Mouse (Mus musculus) hindbrain, embryonic 14.5 days (tissue): Measurements from ENCODE around the gene Fah. TPM values are rescaled to one million over a fixed set of nuclear protein-coding genes. Genes with fewer than 3 reads are reported as not detected.

Experiments
- ATAC-seq: fragments of 200-750 bp; cut with Nextera tagmentation; 2 replicates; pipeline ENCODE4 v1.8.0; 2017; ENCODE audit warnings: moderate number of reproducible peaks, mild to moderate bottlenecking, moderate TSS enrichment, moderate library complexity; ENCODE audit not compliant: low FRiP score
- DNase-seq: peaks from one replicate; pipeline ENCODE4 v3.0.0-alpha.2; 2015; ENCODE audit warnings: low spot score
- H3K27ac ChIP-seq: fragments of 300-500 bp; sonication (generic); 2 replicates; pipeline ENCODE4 v1.5.1; 2014; ENCODE audit warnings: mild to moderate bottlenecking, moderate library complexity
- H3K27me3 ChIP-seq: fragments of 300-500 bp; sonication (generic); 2 replicates; pipeline ENCODE4 v1.6.1; 2014; ENCODE audit warnings: mild to moderate bottlenecking, low read length, mixed read lengths; ENCODE audit not compliant: control insufficient read depth, insufficient read depth
- H3K36me3 ChIP-seq: fragments of 300-500 bp; sonication (generic); replicated peaks from 2 replicates; pipeline ENCODE4 v1.6.1; 2014; ENCODE audit not compliant: control insufficient read depth, insufficient read depth
- H3K4me1 ChIP-seq: fragments of 300-500 bp; sonication (generic); replicated peaks from 2 replicates; pipeline ENCODE4 v1.6.1; 2014; ENCODE audit warnings: antibody characterized with exemption, low read length, mixed read lengths; ENCODE audit not compliant: control insufficient read depth, insufficient read depth
- H3K4me2 ChIP-seq: fragments of 300-500 bp; sonication (generic); replicated peaks from 2 replicates; pipeline ENCODE4 v1.6.1; 2014; ENCODE audit warnings: mild to moderate bottlenecking, moderate library complexity
- H3K4me3 ChIP-seq: fragments of 300-500 bp; sonication (generic); replicated peaks from 2 replicates; pipeline ENCODE4 v1.5.1; 2014; ENCODE audit warnings: mild to moderate bottlenecking, low read length
- H3K9ac ChIP-seq: fragments of 300-500 bp; sonication (generic); 2 replicates; pipeline ENCODE4 v1.6.1; 2014
- H3K9me3 ChIP-seq: fragments of 300-500 bp; sonication (generic); 2 replicates; pipeline ENCODE4 v1.6.1; 2016; ENCODE audit warnings: low read length; ENCODE audit not compliant: control insufficient read depth
- WGBS: fragments of 180-500 bp; shearing (Covaris S2); extraction: QIAGEN DNeasy Blood & Tissue Kit; methylation state at CpG from one replicate; pipeline ENCODE4 v1.1.7; 2014; 5-methylcytosine and 5-hydroxymethylcytosine counted together
- polyA plus RNA-seq: library from polyadenylated mRNA; unstranded; fragments of >200 nt; fragmentation: Nextera tagmentation; extraction: Ambion mirVana; gene quantifications from 2 replicates; pipeline ENCODE4 v1.2.1, GENCODE M21; 2014

The Fah gene
- polyA plus RNA-seq, 1 experiment from 2014 or later = 9.9 TPM

DNA sequence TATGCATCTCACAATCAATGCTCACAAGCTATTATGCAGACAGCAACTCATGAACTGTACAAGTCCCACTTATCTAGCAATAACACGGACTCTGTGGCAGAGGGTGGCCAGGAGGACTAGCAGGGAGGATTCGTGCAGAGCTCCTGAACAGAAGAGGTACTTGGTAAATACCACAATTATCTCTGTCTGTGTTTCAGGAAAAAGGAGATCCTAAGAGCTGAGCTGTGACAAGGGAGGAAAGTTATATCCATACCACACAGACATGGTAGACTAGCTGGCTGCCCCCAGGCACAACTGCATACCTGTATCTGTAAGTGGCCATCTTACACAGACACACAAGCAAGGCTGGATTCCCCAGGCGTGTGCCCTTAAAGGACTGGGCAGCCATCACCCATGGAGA lies 5.2 kb downstream of the Fah start:
- Histone ChIP-seq H3K4me2 (no peak overlapping the region), H3K27me3 (no peaks in the 10 kb centered on the region), H3K4me3 (no peak overlapping the region), H3K9ac (no peak overlapping the region), H3K27ac (no peak overlapping the region), H3K9me3 (no peaks in the 10 kb centered on the region), H3K36me3 (no peaks in the 10 kb centered on the region), H3K4me1 (peaks cover 12% of the 10 kb centered on the region; the same call in 1 of the 2 replicates)
- WGBS = 82% methylated on average over 3 of the region's 3 CpGs
- ATAC-seq = no peak
- DNase-seq = no peak

- no peaks in the 10 kb centered on the region for H3K9me3 ChIP-seq
- DNase-seq (no peak), ATAC-seq (no peak)
- 96% methylated on average over 2 of the region's 2 CpGs for WGBS
- no peak overlapping the region for H3K4me2 ChIP-seq
- no peak overlapping the region for H3K9ac ChIP-seq
- no peak overlapping the region for H3K27ac ChIP-seq
- H3K4me1 ChIP-seq = peaks cover 9% of the 10 kb centered on the region; the same call in 1 of the 2 replicates
- no peaks in the 10 kb centered on the region for H3K36me3 ChIP-seq
- H3K4me3 ChIP-seq = no peak overlapping the region
- no peaks in the 10 kb centered on the region for H3K27me3 ChIP-seq
Observed at GRCm38 (mm10) chr7:84600631-84601030, 5.9 kb downstream of the Fah start.

- no peak overlapping the region for H3K4me3 ChIP-seq
- H3K9me3 ChIP-seq = no peaks in the 10 kb centered on the region
- DNase-seq (no peak), ATAC-seq (no peak)
- WGBS = 91% methylated on average over 3 of the region's 3 CpGs
- no peak overlapping the region for H3K9ac ChIP-seq
- H3K27ac ChIP-seq = no peak overlapping the region
- no peaks in the 10 kb centered on the region for H3K27me3 ChIP-seq
- no peak overlapping the region for H3K4me2 ChIP-seq
- H3K36me3 ChIP-seq = no peaks in the 10 kb centered on the region
- H3K4me1 ChIP-seq = no peaks in the 10 kb centered on the region
Observed at GRCm38 (mm10) chr7:84596633-84597032, 9.9 kb downstream of the Fah start.

GRCm38 (mm10) chr7:84596002-84596401 lies 10.5 kb downstream of the Fah start:
- Histone ChIP-seq H3K4me2 (no peak overlapping the region), H3K9me3 (no peaks in the 10 kb centered on the region), H3K4me3 (no peak overlapping the region), H3K9ac (no peak overlapping the region), H3K36me3 (no peaks in the 10 kb centered on the region), H3K4me1 (no peaks in the 10 kb centered on the region), H3K27me3 (no peaks in the 10 kb centered on the region), H3K27ac (no peak overlapping the region)
- DNase-seq (no peak), ATAC-seq (no peak)
- 86% methylated on average over 3 of the region's 3 CpGs for WGBS

DNA sequence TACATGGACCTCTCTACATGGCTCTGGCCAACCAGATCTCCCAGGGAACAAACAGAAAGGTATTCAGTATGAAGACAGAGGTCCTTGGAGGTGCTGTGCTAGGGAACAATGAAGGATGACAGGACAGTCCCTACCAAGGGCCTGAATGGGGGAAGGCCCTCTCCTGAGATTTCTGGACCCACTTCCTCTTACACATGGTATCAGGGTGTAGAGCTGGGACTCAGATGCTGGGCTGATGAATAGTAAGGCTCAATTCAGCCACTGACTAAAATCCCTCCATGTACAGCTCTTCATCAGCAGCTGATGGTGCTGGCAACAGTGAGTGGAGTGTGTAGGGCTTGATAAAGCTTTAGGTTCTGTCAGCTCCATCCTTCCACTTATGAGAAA lies 11.6 kb downstream of the Fah start:
- H3K27ac ChIP-seq = no peak overlapping the region
- H3K9me3 ChIP-seq = no peaks in the 10 kb centered on the region
- ATAC-seq = peak; percentile 13; the same call in 1 of the 2 replicates
- no peak overlapping the region for H3K4me2 ChIP-seq
- no peaks in the 10 kb centered on the region for H3K36me3 ChIP-seq
- H3K4me3 ChIP-seq = no peak overlapping the region
- no peaks in the 10 kb centered on the region for H3K27me3 ChIP-seq
- H3K4me1 ChIP-seq = no peaks in the 10 kb centered on the region
- no peak overlapping the region for H3K9ac ChIP-seq
- no peak for DNase-seq

DNA sequence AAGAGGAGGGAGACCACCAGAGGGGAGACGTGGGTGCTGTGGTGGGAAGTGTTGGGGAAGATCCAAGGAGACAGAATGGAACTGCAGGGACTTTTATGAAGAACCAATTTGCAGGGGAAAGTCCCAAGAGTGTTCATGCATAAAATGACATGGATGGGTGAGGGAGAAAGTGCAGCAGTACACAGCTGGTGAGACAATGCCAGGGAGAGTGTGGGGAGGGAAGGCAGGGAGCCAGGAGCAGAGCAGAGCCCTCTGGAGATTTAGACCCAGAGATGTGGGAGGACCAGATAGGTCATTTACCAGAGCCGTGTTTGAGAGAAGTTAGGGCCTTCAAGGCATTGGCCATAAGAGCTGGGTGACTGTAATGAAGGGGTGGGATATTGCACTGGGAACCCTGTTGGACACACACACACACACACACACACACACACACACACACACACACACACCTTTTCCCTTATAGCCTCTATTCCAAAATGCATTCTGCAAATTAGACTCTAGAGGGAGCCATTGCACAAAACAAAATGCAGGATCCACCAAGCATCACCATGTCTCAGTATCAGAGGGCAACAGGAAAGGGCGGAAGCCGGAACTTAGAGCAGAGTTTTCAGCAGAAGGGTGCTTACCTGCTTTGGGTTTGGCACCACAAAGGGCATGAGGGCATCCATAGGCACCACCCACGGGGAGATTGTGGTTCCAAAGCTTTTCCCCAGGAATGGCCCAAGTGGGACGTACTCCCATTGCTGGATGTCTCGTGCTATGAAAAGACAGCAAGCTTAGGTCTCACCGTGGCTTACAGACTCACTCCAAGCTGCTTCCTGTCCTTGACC lies 12.2 kb downstream of the Fah start:
- 50% methylated on average over 8 of the region's 8 CpGs for WGBS
- H3K9me3 ChIP-seq = no peaks in the 10 kb centered on the region
- H3K27me3 ChIP-seq = no peaks in the 10 kb centered on the region
- no peak overlapping the region for H3K4me2 ChIP-seq
- no peaks in the 10 kb centered on the region for H3K36me3 ChIP-seq
- no peak overlapping the region for H3K4me3 ChIP-seq
- H3K9ac ChIP-seq = no peak overlapping the region
- no peaks in the 10 kb centered on the region for H3K4me1 ChIP-seq
- no peak overlapping the region for H3K27ac ChIP-seq
- DNase-seq (peak; percentile 83), ATAC-seq (peak; percentile 70)

- H3K27me3 ChIP-seq = no peaks in the 10 kb centered on the region
- H3K4me3 ChIP-seq = no peak overlapping the region
- H3K9me3 ChIP-seq = no peaks in the 10 kb centered on the region
- DNase-seq (no peak), ATAC-seq (no peak)
- no peak overlapping the region for H3K9ac ChIP-seq
- 94% methylated on average over 3 of the region's 3 CpGs for WGBS
- no peak overlapping the region for H3K27ac ChIP-seq
- no peaks in the 10 kb centered on the region for H3K4me1 ChIP-seq
- H3K4me2 ChIP-seq = no peak overlapping the region
- H3K36me3 ChIP-seq = no peaks in the 10 kb centered on the region
Observed at GRCm38 (mm10) chr7:84591347-84591746, 15.2 kb downstream of the Fah start.

DNA sequence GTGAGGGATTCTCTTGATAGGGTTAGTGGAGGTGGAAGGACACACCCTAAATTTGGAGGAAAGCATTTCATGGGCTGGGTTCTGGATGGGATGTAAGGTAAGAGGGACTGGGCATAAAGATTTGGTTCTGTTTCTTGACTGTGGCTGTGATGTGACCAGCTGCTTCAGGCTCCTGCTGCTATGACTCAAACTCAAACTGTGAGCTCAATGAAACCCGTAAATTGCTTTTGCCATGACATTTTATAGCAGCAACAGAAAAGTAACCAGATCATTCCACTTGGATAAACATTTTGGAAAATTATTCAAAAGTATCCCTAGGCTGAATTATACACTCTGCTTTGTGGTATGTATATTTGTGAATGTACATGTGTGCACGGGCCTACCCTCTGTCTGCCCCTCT lies 15.9 kb downstream of the Fah start:
- DNase-seq = no peak
- H3K4me2 ChIP-seq = no peak overlapping the region
- no peak overlapping the region for H3K4me3 ChIP-seq
- no peaks in the 10 kb centered on the region for H3K36me3 ChIP-seq
- H3K9ac ChIP-seq = no peak overlapping the region
- ATAC-seq = no peak
- WGBS = 87% methylated on average over 2 of the region's 2 CpGs
- H3K9me3 ChIP-seq = no peaks in the 10 kb centered on the region
- no peak overlapping the region for H3K27ac ChIP-seq
- H3K27me3 ChIP-seq = no peaks in the 10 kb centered on the region
- no peaks in the 10 kb centered on the region for H3K4me1 ChIP-seq

GRCm38 (mm10) chr7:84587101-84587783 lies 19.3 kb downstream of the Fah start:
- Histone ChIP-seq H3K4me1 (no peaks in the 10 kb centered on the region), H3K27me3 (no peaks in the 10 kb centered on the region), H3K4me3 (no peak overlapping the region), H3K36me3 (no peaks in the 10 kb centered on the region), H3K9me3 (no peaks in the 10 kb centered on the region), H3K4me2 (no peak overlapping the region), H3K9ac (no peak overlapping the region), H3K27ac (no peak overlapping the region)
- ATAC-seq = no peak
- DNase-seq = no peak
- WGBS = 85% methylated on average over 5 of the region's 5 CpGs
